Mouse (Mus musculus) brain, embryonic 14.5 days (tissue): ENCODE results near the gene Prph2.

Experiments
- CTCF ChIP-seq: fragments of 200-500 bp; IDR thresholded peaks from 2 replicates; pipeline ENCODE4 v1.5.1; 2012; ENCODE audit warnings: inconsistent platforms, mild to moderate bottlenecking, moderate library complexity, borderline replicate concordance; ENCODE audit not compliant: insufficient read depth, insufficient read length; ENCODE audit errors: extremely low read depth
- POLR2A ChIP-seq: fragments of 200-500 bp; IDR thresholded peaks from 2 replicates; pipeline ENCODE4 v1.6.1; 2012; ENCODE audit warnings: mild to moderate bottlenecking, inconsistent platforms, borderline replicate concordance; ENCODE audit not compliant: poor library complexity, insufficient read depth, insufficient read length, severe bottlenecking; ENCODE audit errors: extremely low read depth

- TF ChIP-seq CTCF (no peak), POLR2A (no peak)
Observed at GRCm38 (mm10) chr17:46900941-46901340, 9.3 kb upstream of the Prph2 start.
